In genomic region chr7:144784176-144784575, GRCm38 (mm10) we compare ENCODE assay signal across 25 mouse cellular contexts. TPM values are rescaled to one million over a fixed set of nuclear protein-coding genes. Genes with fewer than 3 reads are reported as not detected.
DNase-seq lines count a peak whose midpoint lies in the region; ATAC-seq and TF ChIP-seq lines count a peak whose summit lies in the region.
"Had no signal": no experiment of that assay in that cellular context is flagged by ENCODE, and none has a peak within 500 bp of the region (broad histone marks: within the 10 kb centered on the region; RNA-seq: fewer than 3 reads in every experiment).

No protein-coding gene starts in this region.

- peaks cover 97% of the 10 kb centered on the region for H3K4me1 ChIP-seq in erythroblast, embryonic 14.5 days (ENCODE audit: control insufficient read depth)
- H3K4me1 ChIP-seq in hindbrain, embryonic 10.5 days (replicated peaks) = peaks cover 17% of the 10 kb centered on the region
- no peaks in the 10 kb centered on the region; the same call in 1 of the 2 replicates for H3K4me1 ChIP-seq in hindbrain, postnatal 0 days (ENCODE audit: insufficient read depth, low read length)
- H3K4me1 ChIP-seq in liver, embryonic 13.5 days (replicated peaks) = peaks cover 94% of the 10 kb centered on the region
- H3K4me1 ChIP-seq: neural tube, embryonic 13.5 days; stomach, embryonic 15.5 days had no signal

- no peak overlapping the region for H3K4me2 ChIP-seq in hindbrain, postnatal 0 days (ENCODE audit: low read depth, low read length)
- H3K4me2 ChIP-seq in liver, embryonic 13.5 days = peak overlapping the region; percentile 74
- H3K4me2 ChIP-seq: hindbrain, embryonic 12.5 days; lung, embryonic 15.5 days; neural tube, embryonic 13.5 days; stomach, embryonic 15.5 days had no signal

- TF ChIP-seq CTCF in hindbrain, postnatal 0 days (IDR thresholded peaks at IDR 0.05; ENCODE audit: low read depth) = no peak

- 77% methylated on average over 4 of the region's 4 CpGs for WGBS in hindbrain, embryonic 10.5 days
- whole genome bisulfite sequencing in hindbrain, postnatal 0 days = 78% methylated on average over 4 of the region's 4 CpGs
- WGBS in liver, embryonic 13.5 days (ENCODE audit: insufficient replicate concordance) = 38% methylated on average over 4 of the region's 4 CpGs

- no peak overlapping the region for H3K9ac ChIP-seq in hindbrain, postnatal 0 days (replicated peaks; ENCODE audit: low read length)
- peak overlapping the region; percentile 80 for H3K9ac ChIP-seq in liver, embryonic 13.5 days
- H3K9ac ChIP-seq: forebrain, postnatal 0 days; hindbrain, embryonic 12.5 days; lung, embryonic 15.5 days; neural tube, embryonic 13.5 days; stomach, embryonic 15.5 days had no signal

- no peaks in the 10 kb centered on the region for H3K9me3 ChIP-seq in erythroblast, embryonic 14.5 days (ENCODE audit: control insufficient read depth, low read length)
- H3K9me3 ChIP-seq in hindbrain, embryonic 10.5 days = no peaks in the 10 kb centered on the region
- no peaks in the 10 kb centered on the region for H3K9me3 ChIP-seq in hindbrain, postnatal 0 days (ENCODE audit: low read length)
- H3K9me3 ChIP-seq in liver, embryonic 13.5 days (replicated peaks) = no peaks in the 10 kb centered on the region
- H3K9me3 ChIP-seq: hindbrain, embryonic 12.5 days; lung, embryonic 15.5 days; megakaryocyte, embryonic 14.5 days; neural tube, embryonic 13.5 days; stomach, embryonic 15.5 days had no signal

- no peaks in the 10 kb centered on the region for H3K27me3 ChIP-seq in erythroblast, embryonic 14.5 days (ENCODE audit: control insufficient read depth)
- peaks cover 39% of the 10 kb centered on the region for H3K27me3 ChIP-seq in hindbrain, embryonic 10.5 days (ENCODE audit: insufficient read depth, poor library complexity, severe bottlenecking)
- H3K27me3 ChIP-seq in hindbrain, postnatal 0 days (ENCODE audit: insufficient read depth, low read length) = no peaks in the 10 kb centered on the region
- no peaks in the 10 kb centered on the region for H3K27me3 ChIP-seq in liver, embryonic 13.5 days
- H3K27me3 ChIP-seq: neural tube, embryonic 13.5 days; stomach, embryonic 15.5 days had no signal

- peak overlapping the region; percentile 66 for H3K4me3 ChIP-seq in erythroblast, embryonic 14.5 days (replicated peaks)
- no peak overlapping the region for H3K4me3 ChIP-seq in hindbrain, embryonic 10.5 days
- H3K4me3 ChIP-seq in hindbrain, postnatal 0 days (ENCODE audit: low read length) = no peak overlapping the region
- no peak overlapping the region for H3K4me3 ChIP-seq in liver, embryonic 13.5 days (replicated peaks)
- H3K4me3 ChIP-seq: hindbrain, embryonic 12.5 days; lung, embryonic 15.5 days; neural tube, embryonic 13.5 days; stomach, embryonic 15.5 days had no signal

- DNase-seq in hindbrain, embryonic 10.5 days (ENCODE audit: low spot score) = no peak
- no peak for DNase-seq in hindbrain, postnatal 0 days (ENCODE audit: low spot score)
- peak; percentile 58 for DNase-seq in liver, embryonic 13.5 days
- DNase-seq in ovary, postnatal 14 days (ENCODE audit: low spot score) = no peak
- no peak for DNase-seq in cerebellum, adult 11 months
- DNase-seq: adrenal gland, postnatal 14 days; cerebellum, postnatal 14 days; embryo, embryonic 11 days; forebrain, postnatal 0 days; gastrocnemius, postnatal 14 days; heart, adult 11 months; kidney, adult 11 months; kidney, postnatal 4 days; lung, postnatal 36 days; midbrain, embryonic 14.5 days; right cerebral cortex, adult 18-20 months; thymus, postnatal 25 days had no signal

- H3K27ac ChIP-seq in hindbrain, embryonic 10.5 days = peak overlapping the region; percentile 60
- no peak overlapping the region for H3K27ac ChIP-seq in hindbrain, postnatal 0 days
- peak overlapping the region; percentile 100 for H3K27ac ChIP-seq in liver, embryonic 13.5 days
- H3K27ac ChIP-seq: hindbrain, embryonic 12.5 days; lung, embryonic 15.5 days; neural tube, embryonic 13.5 days; stomach, embryonic 15.5 days had no signal

- peaks cover 40% of the 10 kb centered on the region for H3K36me3 ChIP-seq in erythroblast, embryonic 14.5 days (ENCODE audit: control insufficient read depth)
- H3K36me3 ChIP-seq in hindbrain, embryonic 10.5 days = no peaks in the 10 kb centered on the region
- no peaks in the 10 kb centered on the region for H3K36me3 ChIP-seq in hindbrain, postnatal 0 days (ENCODE audit: insufficient read depth, low read length)
- H3K36me3 ChIP-seq in liver, embryonic 13.5 days = no peaks in the 10 kb centered on the region
- H3K36me3 ChIP-seq: hindbrain, embryonic 12.5 days; lung, embryonic 15.5 days; neural tube, embryonic 13.5 days; stomach, embryonic 15.5 days had no signal

- ATAC-seq in erythroblast, adult 5-6 weeks (replicated peaks; ENCODE audit: low FRiP score, poor library complexity, severe bottlenecking) = no peak
- no peak for ATAC-seq in hindbrain, postnatal 0 days
- ATAC-seq in liver, embryonic 13.5 days (ENCODE audit: low read depth) = peak; percentile 4
- ATAC-seq: forebrain, postnatal 0 days had no signal

RNA-seq across cellular contexts. Expression of gene Ano1, which starts 32.4 kb away (rescaled TPM):
- 0.08 and 0.10 TPM in 2 replicates for polyA plus RNA-seq in erythroblast, embryonic 14.5 days (2012)
- not detected in 2 replicates for total RNA-seq in erythroblast, adult 5-6 weeks (2015; ENCODE audit: low replicate concordance)
- total RNA-seq in erythroblast, adult 5-6 weeks (2017; ENCODE audit: low replicate concordance) = not detected in 2 replicates
- 7.4 and 12.9 TPM in 2 replicates for polyA plus RNA-seq in hindbrain, embryonic 10.5 days (2016; fragmentation: Nextera tagmentation; extraction: Ambion mirVana)
- total RNA-seq in hindbrain, postnatal 0 days (2014; rRNA removed) = 5.8 and 9.0 TPM in 2 replicates
- polyA plus RNA-seq in hindbrain, postnatal 0 days (2015; fragmentation: Nextera tagmentation; extraction: Ambion mirVana) = 8.3 and 8.7 TPM in 2 replicates
- 3.4 and 3.8 TPM in 2 replicates for polyA plus RNA-seq in liver, embryonic 13.5 days (2015; fragmentation: Nextera tagmentation; extraction: Ambion mirVana)

RNA-seq across cellular contexts. Expression of gene Fgf3, which starts 53.7 kb away (rescaled TPM):
- polyA plus RNA-seq in erythroblast, embryonic 14.5 days (2012) = 0.02 TPM in 2 replicates
- total RNA-seq in erythroblast, adult 5-6 weeks (2015; ENCODE audit: low replicate concordance) = 1.7 and 2.3 TPM in 2 replicates
- total RNA-seq in erythroblast, adult 5-6 weeks (2017; ENCODE audit: low replicate concordance) = 1.0 TPM in 1 of 2 replicates, not detected in the other
- polyA plus RNA-seq in hindbrain, embryonic 10.5 days (2016; fragmentation: Nextera tagmentation; extraction: Ambion mirVana) = 1.7 and 2.6 TPM in 2 replicates
- 30.0 and 34.4 TPM in 2 replicates for total RNA-seq in hindbrain, postnatal 0 days (2014; rRNA removed)
- 9.9 and 11.5 TPM in 2 replicates for polyA plus RNA-seq in hindbrain, postnatal 0 days (2015; fragmentation: Nextera tagmentation; extraction: Ambion mirVana)
- polyA plus RNA-seq in liver, embryonic 13.5 days (2015; fragmentation: Nextera tagmentation; extraction: Ambion mirVana) = 0.16 and 0.31 TPM in 2 replicates
- total RNA-seq: gastrocnemius, postnatal 14 days had no signal
- polyA plus RNA-seq: heart, postnatal 0 days; lung, embryonic 15.5 days; stomach, embryonic 15.5 days had no signal
